Mouse (Mus musculus): ENCODE results near the gene Tfec.

Gene Tfec

DNA sequence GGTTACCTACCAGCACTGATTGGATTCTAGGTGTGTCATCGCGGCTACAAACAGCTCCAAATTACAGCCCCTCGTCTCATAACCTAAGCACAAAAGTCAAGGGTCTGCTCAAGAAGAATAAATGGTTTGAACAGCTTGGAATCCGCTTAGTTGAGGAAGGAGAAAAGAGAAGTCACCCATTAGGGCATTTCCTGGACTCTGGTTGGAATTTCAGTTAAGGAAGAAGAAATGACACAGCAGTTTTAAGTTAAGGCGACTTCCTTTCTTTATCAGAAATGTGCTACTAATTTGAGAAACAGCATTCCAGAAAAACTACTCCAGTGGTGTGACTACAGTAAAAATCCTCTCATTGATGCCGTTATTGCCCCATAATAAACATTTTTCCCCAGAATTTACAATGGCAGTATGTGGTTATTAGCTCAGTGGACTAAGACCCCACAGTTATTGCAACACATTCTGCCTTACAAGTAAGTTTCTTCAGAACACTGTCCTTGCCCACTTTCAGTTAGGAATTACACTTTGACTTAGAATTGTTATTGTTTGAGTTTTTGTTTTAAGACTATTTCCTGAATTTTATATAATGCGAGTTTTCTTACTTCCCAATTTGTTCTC, at the start of gene Tfec:
Tfec (minus strand) TSS at position 191 of the 612 bp plus-strand sequence.
- no peak for DNase-seq (ENCODE audit: low read depth, low spot score)

DNA sequence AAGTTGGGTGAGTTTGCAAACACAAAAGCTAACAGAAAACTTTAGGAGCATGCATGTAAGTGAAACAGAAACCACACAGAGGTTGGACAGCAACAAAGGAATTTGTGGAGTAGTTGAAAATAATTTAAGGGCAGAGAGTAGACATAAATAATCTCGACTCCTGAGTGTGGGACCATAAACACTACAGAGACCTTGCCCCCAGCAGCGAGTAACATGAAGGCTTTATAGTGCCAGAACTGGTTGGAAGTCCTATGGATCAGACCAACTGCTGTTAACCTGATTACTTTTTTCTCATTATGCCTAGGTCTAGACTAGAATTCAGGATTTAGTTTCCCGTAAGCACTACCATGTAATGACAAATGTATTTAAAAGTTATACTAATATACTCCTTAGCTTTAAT, 49.6 kb upstream of the Tfec start:
- DNase-seq (ENCODE audit: low read depth, low spot score): no peak

- no peak for DNase-seq (ENCODE audit: low read depth, low spot score)
Measured at GRCm38 (mm10) chr6:16943513-16943912, 45.3 kb upstream of the Tfec start.

DNA sequence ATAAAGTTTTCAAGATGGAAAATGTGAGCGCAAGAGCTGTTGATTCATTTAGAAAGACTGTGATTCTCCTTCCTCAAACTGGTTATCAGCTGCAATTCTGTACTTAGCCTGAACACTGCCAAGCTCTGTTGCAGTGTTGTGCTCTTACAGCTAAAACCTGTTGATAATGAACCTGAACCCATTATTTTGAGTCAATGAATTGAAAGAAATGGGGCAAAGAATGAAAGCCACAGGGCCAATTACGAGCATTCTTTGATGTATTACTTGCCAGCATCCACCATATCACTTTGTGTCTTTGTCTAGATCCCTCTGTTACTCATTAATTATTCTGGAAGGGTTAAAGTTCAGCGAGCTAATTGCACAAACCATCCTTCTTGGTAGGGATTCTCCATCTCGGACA, 44.2 kb upstream of the Tfec start:
- DNase-seq (ENCODE audit: low read depth, low spot score): no peak

- DNase-seq (ENCODE audit: low read depth, low spot score): no peak
Measured at GRCm38 (mm10) chr6:16931059-16931458, 32.8 kb upstream of the Tfec start.

- DNase-seq (ENCODE audit: low read depth, low spot score): no peak
Measured at GRCm38 (mm10) chr6:16920111-16920656, 21.9 kb upstream of the Tfec start.

- no peak for DNase-seq (ENCODE audit: low read depth, low spot score)
Measured at GRCm38 (mm10) chr6:16891819-16892218, 6.4 kb downstream of the Tfec start.

- no peak for DNase-seq (ENCODE audit: low read depth, low spot score)
Measured at GRCm38 (mm10) chr6:16883537-16884307, 14.5 kb downstream of the Tfec start.

- no peak for DNase-seq (ENCODE audit: low read depth, low spot score)
Measured at GRCm38 (mm10) chr6:16874021-16874542, 24.2 kb downstream of the Tfec start.

DNA sequence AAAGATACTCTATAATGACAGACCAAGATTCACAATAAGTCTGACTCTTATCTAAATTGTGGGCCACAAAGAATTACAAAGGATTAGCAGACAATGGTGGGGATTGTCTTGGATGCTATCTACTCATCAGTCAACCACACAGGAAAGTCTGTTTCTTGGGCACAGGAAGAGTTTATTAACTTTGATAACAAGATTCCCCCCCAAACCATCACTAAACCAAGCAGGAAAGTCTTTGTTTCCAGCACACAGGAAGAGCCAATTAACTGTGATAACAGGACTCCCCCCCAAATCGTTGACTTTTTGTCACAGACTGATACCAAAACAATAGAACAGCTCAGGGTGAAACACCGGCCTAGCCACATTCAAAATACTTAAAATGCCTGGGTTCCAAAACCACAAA, 28.2 kb downstream of the Tfec start:
- DNase-seq (ENCODE audit: low read depth, low spot score): no peak

DNA sequence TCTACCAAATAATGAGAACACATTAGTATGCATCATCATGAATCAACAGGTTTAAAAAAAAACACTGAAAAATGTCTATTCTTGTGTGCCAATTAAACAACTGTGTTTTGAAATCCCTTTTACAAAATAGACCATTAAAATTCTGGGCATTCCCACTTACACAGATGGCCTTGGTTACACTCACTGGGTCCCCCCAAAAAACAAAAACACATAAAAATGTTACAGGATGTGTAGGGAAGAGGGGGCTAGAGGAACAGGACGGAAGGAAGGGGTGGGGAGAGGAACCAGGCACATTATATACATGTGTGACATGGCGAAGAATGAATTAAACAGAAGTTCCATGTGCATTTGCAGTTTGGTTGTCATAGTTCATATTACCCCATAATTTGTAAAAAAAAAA, 29.9 kb downstream of the Tfec start:
- DNase-seq (ENCODE audit: low read depth, low spot score): no peak

DNA sequence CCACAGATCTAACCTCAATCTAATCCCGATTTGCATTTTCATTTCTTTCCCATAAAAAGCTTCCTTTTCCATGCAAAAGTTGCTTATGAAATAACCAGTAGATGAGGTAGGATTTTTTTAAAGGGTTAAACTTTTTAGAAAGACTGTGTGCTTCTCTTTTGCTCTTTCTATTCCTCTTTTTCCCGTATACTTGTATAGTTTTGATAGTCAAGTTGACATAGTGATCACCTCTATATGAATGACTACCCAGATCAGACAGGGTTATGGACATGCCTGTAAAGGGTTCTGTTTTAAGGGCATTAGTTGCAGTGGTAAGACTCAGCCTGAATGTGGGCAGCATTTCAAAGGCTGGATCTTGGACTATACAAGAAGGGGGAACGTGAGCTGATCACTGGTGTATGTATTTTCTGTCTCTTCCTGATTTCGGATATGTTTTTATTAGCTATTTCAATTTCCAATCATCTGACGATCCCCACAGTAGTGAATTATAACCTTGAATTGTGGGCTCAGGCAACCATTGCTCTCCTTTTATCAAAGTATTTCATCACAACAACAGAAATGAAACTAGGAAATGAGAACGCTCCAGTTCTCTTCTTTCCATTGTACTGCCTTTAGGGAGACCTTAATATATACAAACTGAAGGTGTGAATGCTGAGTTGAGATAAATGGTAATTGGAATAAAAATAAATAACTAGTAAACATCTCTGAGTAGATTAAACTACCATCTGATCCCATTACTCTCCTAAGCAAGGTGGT, 35.3 kb downstream of the Tfec start:
- no peak for DNase-seq (ENCODE audit: low read depth, low spot score)

DNA sequence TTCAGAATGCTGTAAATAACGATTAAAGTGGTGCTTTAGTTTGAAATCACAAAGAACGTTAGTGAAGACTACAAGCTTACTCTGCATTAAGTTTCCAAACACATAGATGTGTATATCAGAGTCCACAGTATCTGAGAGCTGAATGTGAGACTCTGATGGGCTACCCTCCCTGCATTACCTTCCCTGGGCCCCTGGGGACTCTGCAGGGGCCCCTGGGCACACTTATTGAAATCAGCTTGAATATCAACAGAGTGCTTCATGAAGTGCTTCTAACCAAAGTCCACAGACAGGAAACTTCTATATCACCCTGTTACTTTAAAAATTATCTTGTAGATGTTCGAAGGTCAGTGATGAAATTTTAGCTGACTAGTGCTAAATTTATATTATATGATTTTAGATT, 36.2 kb downstream of the Tfec start:
- no peak for DNase-seq (ENCODE audit: low read depth, low spot score)

GRCm38 (mm10) chr6:16855879-16856545, 42.2 kb downstream of the Tfec start:
- DNase-seq (ENCODE audit: low read depth, low spot score): no peak

DNA sequence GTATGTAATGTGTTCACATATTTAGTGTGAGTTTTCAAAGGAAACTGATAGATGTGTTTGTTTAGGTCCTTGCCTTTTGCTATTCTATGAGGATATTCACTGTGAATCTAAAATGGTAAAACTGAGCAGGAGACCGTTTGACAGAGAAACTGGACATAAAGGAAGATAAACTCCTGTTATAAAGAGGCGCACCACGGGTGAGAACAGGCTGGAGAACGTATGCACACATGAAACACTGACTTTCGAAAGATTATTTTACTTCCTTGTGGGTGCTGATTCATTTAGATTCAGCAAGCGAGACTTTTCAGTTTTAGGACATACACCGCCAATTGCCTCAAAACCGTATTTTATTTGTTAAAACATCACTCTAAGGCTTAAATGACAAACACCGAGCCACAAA, 43.3 kb downstream of the Tfec start:
- DNase-seq (ENCODE audit: low read depth, low spot score): no peak

- no peak for DNase-seq (ENCODE audit: low read depth, low spot score)
Measured at GRCm38 (mm10) chr6:16846521-16846920, 51.7 kb downstream of the Tfec start.

DNA sequence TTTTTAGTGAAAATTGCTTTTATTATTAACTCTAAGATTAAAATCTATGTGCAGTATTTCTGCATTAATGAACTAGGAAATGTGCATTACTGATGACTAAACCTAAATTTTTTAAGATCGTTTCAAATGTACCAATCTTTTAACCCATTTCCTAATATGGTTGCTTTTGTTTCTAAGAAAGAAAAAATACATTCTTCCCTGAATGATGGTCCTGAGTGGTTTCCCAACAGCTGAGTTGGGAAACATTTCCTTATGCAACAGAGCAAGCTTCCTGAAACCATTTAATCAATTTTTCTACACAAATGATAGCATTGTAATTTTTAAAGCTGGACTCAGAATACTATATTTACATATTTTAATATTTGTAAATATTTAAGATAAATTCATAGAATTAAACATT, 62.6 kb downstream of the Tfec start:
- no peak for DNase-seq (ENCODE audit: low read depth, low spot score)

DNA sequence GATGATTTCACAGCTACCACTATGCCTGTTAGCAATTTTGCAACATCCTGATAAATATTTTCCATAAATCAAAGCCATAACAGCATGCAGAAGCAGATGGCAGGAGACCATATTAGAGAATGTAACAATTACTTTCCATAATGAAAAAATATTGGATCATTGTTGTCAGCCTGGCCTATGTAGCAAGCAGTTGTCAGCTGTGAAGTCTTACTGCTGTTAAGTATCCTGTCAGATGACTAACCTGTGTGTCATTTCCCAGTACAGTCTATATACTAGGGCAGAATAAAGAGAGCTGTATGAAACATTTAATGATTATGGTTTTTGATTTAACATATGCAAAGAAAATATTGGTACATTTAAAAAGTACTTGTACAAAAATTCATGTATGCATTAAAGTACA, 69.9 kb downstream of the Tfec start:
- DNase-seq (ENCODE audit: low read depth, low spot score): no peak

- DNase-seq (ENCODE audit: low read depth, low spot score): no peak
Measured at GRCm38 (mm10) chr6:16821985-16822384, 76.3 kb downstream of the Tfec start.

GRCm38 (mm10) chr6:16806302-16806701, 91.9 kb downstream of the Tfec start:
- no peak for DNase-seq (ENCODE audit: low read depth, low spot score)

DNA sequence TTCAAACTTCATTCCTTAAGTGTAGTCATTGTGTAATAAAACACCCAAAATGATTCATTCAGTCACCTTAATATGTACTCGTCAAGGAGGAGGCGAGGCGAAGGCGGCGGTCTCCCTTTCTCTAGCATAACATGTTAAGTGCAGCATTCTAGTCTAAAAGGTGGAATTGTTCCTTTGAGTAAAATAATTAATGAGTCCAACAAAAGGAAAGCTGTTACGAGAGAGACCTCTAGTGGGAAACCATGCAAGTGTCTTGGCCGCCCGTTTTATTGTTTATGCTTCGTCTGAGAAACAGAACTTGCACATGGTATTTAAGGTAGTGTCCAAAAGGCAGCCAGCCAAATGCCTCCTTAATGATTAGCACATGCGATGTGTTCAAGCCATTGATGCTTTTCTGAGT, 100.6 kb downstream of the Tfec start:
- DNase-seq (ENCODE audit: low read depth, low spot score): no peak

- DNase-seq (ENCODE audit: low read depth, low spot score): no peak
Measured at GRCm38 (mm10) chr6:16796914-16797313, 101.3 kb downstream of the Tfec start.

Data from WW6 (cell line).